Mouse (Mus musculus) erythroblast, adult 5-6 weeks (primary cell): ENCODE measurements around the gene Kif3b. TPM values are rescaled to one million over a fixed set of nuclear protein-coding genes. Genes with fewer than 3 reads are reported as not detected.
"Not testable (repeated sequence)": the region's sequence is repeated elsewhere in the genome, so short reads cannot be mapped to it uniquely, and the experiment has no call there.

Experiments used
- ATAC-seq: replicated peaks from 2 replicates; pipeline ENCODE4 v1.8.0; 2016; ENCODE audit warnings: moderate number of reproducible peaks, mild to moderate bottlenecking, moderate TSS enrichment, inconsistent platforms; ENCODE audit not compliant: poor library complexity, low FRiP score, severe bottlenecking
- total RNA-seq, 2 experiments: library from RNA; stranded (forward) in 1 of 2; stranded (reverse) in 1 of 2; fragments of 150-400 nt in 1 of 2; fragments of 200-764, 138-1000 nt in 1 of 2; gene quantifications; 2 replicates each; pipeline versions ENCODE4 v1.2.3 to v1.2.4; 2015 to 2017; ENCODE audit warnings: low replicate concordance in 2 of 2

Gene Kif3b
- total RNA-seq, 2 experiments from 2014 or later, result 5.4 to 6.5 TPM

- ATAC-seq, result no peak
Measured at GRCm38 (mm10) chr2:153342166-153342565, 51.0 kb downstream of the Kif3b start.

GRCm38 (mm10) chr2:153342602-153343001 is 51.4 kb downstream of the Kif3b start:
- no peak for ATAC-seq

- ATAC-seq, result no peak
Measured at GRCm38 (mm10) chr2:153343191-153343590, 52.0 kb downstream of the Kif3b start.

- no peak; the same call in 1 of the 2 replicates for ATAC-seq
Measured at GRCm38 (mm10) chr2:153345071-153345453, 53.8 kb downstream of the Kif3b start.

- peak; percentile 94 for ATAC-seq
Measured at GRCm38 (mm10) chr2:153345454-153346220, 54.4 kb downstream of the Kif3b start, which contains the start of gene Asxl1. Gene Asxl1, plus strand, starts transcription at chr2:153345829.

- no peak for ATAC-seq
Measured at GRCm38 (mm10) chr2:153346221-153347182, 55.3 kb downstream of the Kif3b start.

GRCm38 (mm10) chr2:153347183-153347781 is 56.1 kb downstream of the Kif3b start:
- no peak for ATAC-seq

- ATAC-seq, result no peak
Measured at GRCm38 (mm10) chr2:153348100-153348831, 57.1 kb downstream of the Kif3b start.

- no peak; the same call in 1 of the 2 replicates for ATAC-seq
Measured at GRCm38 (mm10) chr2:153350552-153351181, 59.5 kb downstream of the Kif3b start.

- no peak for ATAC-seq
Measured at GRCm38 (mm10) chr2:153354648-153355047, 63.4 kb downstream of the Kif3b start.

- no peak for ATAC-seq
Measured at GRCm38 (mm10) chr2:153356784-153357183, 65.6 kb downstream of the Kif3b start.

GRCm38 (mm10) chr2:153361101-153361710 is 70.0 kb downstream of the Kif3b start:
- no peak for ATAC-seq

- not testable (repeated sequence) for ATAC-seq
Measured at GRCm38 (mm10) chr2:153364531-153364930, 73.3 kb downstream of the Kif3b start.

GRCm38 (mm10) chr2:153370871-153371270 is 79.7 kb downstream of the Kif3b start:
- no peak for ATAC-seq

GRCm38 (mm10) chr2:153375380-153375779 is 84.2 kb downstream of the Kif3b start:
- no peak for ATAC-seq

- ATAC-seq, result no peak
Measured at GRCm38 (mm10) chr2:153380479-153380878, 89.3 kb downstream of the Kif3b start.
